Mouse (Mus musculus) CH12.LX (cell line): ENCODE results near the gene Lgals9. TPM values are rescaled to one million over a fixed set of nuclear protein-coding genes. Genes with fewer than 3 reads are reported as not detected.

Source experiments
- DNase-seq: peaks from one replicate; pipeline ENCODE4 v3.0.0-alpha.2; 2013; ENCODE audit errors: extremely low read depth
- H3K27ac ChIP-seq: 2 replicates; pipeline ENCODE4 v1.5.1; 2012; ENCODE audit warnings: low read depth, mild to moderate bottlenecking, control low read depth, moderate library complexity; ENCODE audit not compliant: insufficient read depth
- H3K27me3 ChIP-seq: replicated peaks from 2 replicates; pipeline ENCODE3; 2012; ENCODE audit warnings: inconsistent platforms
- H3K36me3 ChIP-seq, 2 experiments: replicated peaks in 1 of 2; 2 replicates each; pipeline versions ENCODE3 to v1.6.1; 2012; ENCODE audit warnings: inconsistent platforms in 1 of 2, low read length in 1 of 2, mild to moderate bottlenecking in 1 of 2, mixed read lengths in 1 of 2, moderate library complexity in 1 of 2; ENCODE audit not compliant: control insufficient read depth in 1 of 2, insufficient read depth in 1 of 2
- H3K4me1 ChIP-seq, 2 experiments: 2 replicates each; pipeline ENCODE4 v1.6.1; 2012; ENCODE audit warnings: inconsistent platforms in 1 of 2, moderate library complexity in 1 of 2; ENCODE audit not compliant: insufficient read depth in 2 of 2, control insufficient read depth in 1 of 2
- H3K4me2 ChIP-seq: 2 replicates; pipeline ENCODE4 v1.6.1; 2012; ENCODE audit warnings: low read depth, mild to moderate bottlenecking, control low read depth; ENCODE audit not compliant: poor library complexity, insufficient read depth, severe bottlenecking
- H3K4me3 ChIP-seq, 3 experiments: fragments of 150-350 bp in 1 of 3; sonication (generic) in 1 of 3; replicated peaks in 1 of 3; 2 replicates each; pipeline versions ENCODE3 to v1.5.1; 2011 to 2012; ENCODE audit warnings: low read depth in 2 of 3, low read length in 2 of 3, mild to moderate bottlenecking in 2 of 3, moderate library complexity in 2 of 3, control low read depth in 1 of 3, improper control_type of control experiment in 1 of 3, inconsistent platforms in 1 of 3, mixed read lengths in 1 of 3; ENCODE audit not compliant: poor library complexity in 1 of 3
- H3K79me2 ChIP-seq: replicated peaks from 2 replicates; pipeline ENCODE4 v1.6.1; 2012; ENCODE audit warnings: mild to moderate bottlenecking, moderate library complexity; ENCODE audit not compliant: control insufficient read depth, poor library complexity, insufficient read depth, severe bottlenecking; ENCODE audit errors: extremely low read depth
- H3K9ac ChIP-seq: 2 replicates; pipeline ENCODE4 v1.6.1; 2012; ENCODE audit warnings: low read depth, mild to moderate bottlenecking, control low read depth, moderate library complexity; ENCODE audit not compliant: insufficient read depth
- H3K9me3 ChIP-seq: replicated peaks from 2 replicates; pipeline ENCODE3; 2012; ENCODE audit warnings: low read length, inconsistent platforms, mixed read lengths
- BHLHE40 ChIP-seq: IDR thresholded peaks from 2 replicates; pipeline ENCODE4 v1.6.1; 2011; ENCODE audit warnings: mild to moderate bottlenecking, low read depth, low read length, improper control_type of control experiment
- CHD1 ChIP-seq: IDR thresholded peaks from 2 replicates; pipeline ENCODE4 v1.6.1; 2012; ENCODE audit warnings: low read depth, low read length, improper control_type of control experiment, inconsistent platforms
- CTCF ChIP-seq, 2 experiments: IDR thresholded peaks in 1 of 2; conservative IDR thresholded peaks in 1 of 2; 2 replicates each; pipeline ENCODE4 v1.5.1; 2011 to 2012; ENCODE audit warnings: low read depth in 2 of 2, low read length in 2 of 2, improper control_type of control experiment in 1 of 2, inconsistent platforms in 1 of 2, mild to moderate bottlenecking in 1 of 2, moderate library complexity in 1 of 2
- ELF1 ChIP-seq: IDR thresholded peaks from 2 replicates; pipeline ENCODE4 v1.6.1; 2014; ENCODE audit warnings: low read depth, mild to moderate bottlenecking, inconsistent platforms, low read length, improper control_type of control experiment
- ETS1 ChIP-seq: conservative IDR thresholded peaks from 2 replicates; pipeline ENCODE4 v1.6.1; 2012; ENCODE audit warnings: low read depth, mild to moderate bottlenecking, inconsistent platforms, low read length, improper control_type of control experiment, moderate library complexity
- GABPA ChIP-seq: IDR thresholded peaks from 2 replicates; pipeline ENCODE4 v1.6.1; 2012; ENCODE audit warnings: low read depth, low read length, improper control_type of control experiment, inconsistent platforms; ENCODE audit not compliant: insufficient replicate concordance
- HCFC1 ChIP-seq: IDR thresholded peaks from 2 replicates; pipeline ENCODE4 v1.6.1; 2012; ENCODE audit warnings: low read depth, mild to moderate bottlenecking, inconsistent platforms, low read length, improper control_type of control experiment
- JUN ChIP-seq: IDR thresholded peaks from 2 replicates; pipeline ENCODE4 v1.6.1; 2011; ENCODE audit warnings: low read depth, mild to moderate bottlenecking, low read length, improper control_type of control experiment, moderate library complexity; ENCODE audit not compliant: insufficient read depth
- JUND ChIP-seq: conservative IDR thresholded peaks from 2 replicates; pipeline ENCODE4 v1.6.1; 2011; ENCODE audit warnings: low read depth, low read length, improper control_type of control experiment
- KAT2A ChIP-seq: IDR thresholded peaks from 2 replicates; pipeline ENCODE4 v1.6.1; 2012; ENCODE audit warnings: low read length, improper control_type of control experiment, inconsistent platforms; ENCODE audit not compliant: insufficient replicate concordance
- MAFK ChIP-seq: IDR thresholded peaks from 2 replicates; pipeline ENCODE4 v1.6.1; 2011; ENCODE audit warnings: low read length, improper control_type of control experiment; ENCODE audit not compliant: insufficient replicate concordance
- MAX ChIP-seq: IDR thresholded peaks from 2 replicates; pipeline ENCODE4 v1.6.1; 2011; ENCODE audit warnings: low read length, improper control_type of control experiment
- MAZ ChIP-seq: IDR thresholded peaks from 2 replicates; pipeline ENCODE4 v1.6.1; 2012; ENCODE audit warnings: low read depth, mild to moderate bottlenecking, inconsistent platforms, low read length, improper control_type of control experiment, moderate library complexity
- MEF2A ChIP-seq: IDR thresholded peaks from 2 replicates; pipeline ENCODE4 v1.6.1; 2014; ENCODE audit warnings: low read depth, mild to moderate bottlenecking, inconsistent platforms, low read length, improper control_type of control experiment, borderline replicate concordance
- MXI1 ChIP-seq: IDR thresholded peaks from 2 replicates; pipeline ENCODE4 v1.6.1; 2011; ENCODE audit warnings: mild to moderate bottlenecking, low read depth, low read length, improper control_type of control experiment
- MYC ChIP-seq: IDR thresholded peaks from 2 replicates; pipeline ENCODE4 v1.6.1; 2011; ENCODE audit warnings: low read depth, mild to moderate bottlenecking, improper control_type of control experiment, low read length
- NELFE ChIP-seq: IDR thresholded peaks from 2 replicates; pipeline ENCODE4 v1.6.1; 2011; ENCODE audit warnings: low read depth, low read length, improper control_type of control experiment
- NRF1 ChIP-seq: IDR thresholded peaks from 2 replicates; pipeline ENCODE4 v1.6.1; 2014; ENCODE audit warnings: low read depth, mild to moderate bottlenecking, inconsistent platforms, low read length, improper control_type of control experiment, moderate library complexity
- PAX5 ChIP-seq: IDR thresholded peaks from 2 replicates; pipeline ENCODE4 v1.6.1; 2012; ENCODE audit warnings: low read length, inconsistent platforms, mixed read lengths
- POLR2A ChIP-seq: IDR thresholded peaks from 2 replicates; pipeline ENCODE4 v1.6.1; 2011; ENCODE audit warnings: low read depth, mild to moderate bottlenecking, improper control_type of control experiment, low read length
- RAD21 ChIP-seq: IDR thresholded peaks from 2 replicates; pipeline ENCODE4 v1.6.1; 2011; ENCODE audit warnings: low read depth, mild to moderate bottlenecking, low read length, improper control_type of control experiment, moderate library complexity
- SIN3A ChIP-seq: IDR thresholded peaks from 2 replicates; pipeline ENCODE4 v1.6.1; 2012; ENCODE audit warnings: low read length, improper control_type of control experiment, inconsistent platforms
- SMC3 ChIP-seq: IDR thresholded peaks from 2 replicates; pipeline ENCODE4 v1.6.1; 2011; ENCODE audit warnings: low read depth, low read length, improper control_type of control experiment
- TBP ChIP-seq: conservative IDR thresholded peaks from 2 replicates; pipeline ENCODE4 v1.6.1; 2011; ENCODE audit warnings: low read depth, low read length, improper control_type of control experiment
- TCF12 ChIP-seq: IDR thresholded peaks from 2 replicates; pipeline ENCODE4 v1.6.1; 2014; ENCODE audit warnings: low read depth, mild to moderate bottlenecking, inconsistent platforms, low read length, improper control_type of control experiment
- USF1 ChIP-seq: IDR thresholded peaks from 2 replicates; pipeline ENCODE4 v1.6.1; 2014; ENCODE audit warnings: low read depth, mild to moderate bottlenecking, inconsistent platforms, low read length, improper control_type of control experiment
- ZC3H11A ChIP-seq: IDR thresholded peaks from 2 replicates; pipeline ENCODE4 v1.6.1; 2012; ENCODE audit warnings: low read depth, mild to moderate bottlenecking, inconsistent platforms, low read length, improper control_type of control experiment
- ZKSCAN1 ChIP-seq: IDR thresholded peaks from 2 replicates; pipeline ENCODE4 v1.6.1; 2012; ENCODE audit warnings: low read depth, inconsistent platforms, low read length, improper control_type of control experiment, borderline replicate concordance
- ZNF384 ChIP-seq: IDR thresholded peaks from 2 replicates; pipeline ENCODE4 v1.6.1; 2012; ENCODE audit warnings: low read depth, low read length, improper control_type of control experiment, inconsistent platforms
- dilution Hi-C: fragments of 300-500 bp; cut with MboI; formaldehyde crosslinking; loops from 2 replicates; pipeline ENCODE4 v1.14.3; 2020; ENCODE audit warnings: low sequenced_read_pairs; ENCODE audit not compliant: extremely low pct_unique_long_range_greater_than_20kb, extremely low pct_ligation_motif_present
- in situ Hi-C: fragments of 300-500 bp; cut with MboI; formaldehyde crosslinking; loops from 3 replicates; pipeline ENCODE4 v1.14.3; 2019; ENCODE audit warnings: low sequenced_read_pairs, low pct_ligation_motif_present, low pct_unique_long_range_greater_than_20kb, mixed read lengths
- polyA plus RNA-seq: library from polyadenylated mRNA; unstranded; fragments of >175 nt; gene quantifications from 2 replicates; pipeline ENCODE4 v1.2.1, GENCODE M21; 2012; ENCODE audit warnings: low read depth; ENCODE audit not compliant: insufficient read length
- total RNA-seq, 2 experiments: library from RNA; depleted of rRNA; stranded (reverse); fragments of 300-350 nt in 1 of 2; fragments of >200 nt in 1 of 2; gene quantifications; 2 replicates each; pipeline ENCODE4 v1.2.3; 2012 to 2014

The Lgals9 gene
- total and polyA plus RNA-seq, 3 experiments, result 4.9 to 16.4 (median 5.0) TPM

- no peaks in the 10 kb centered on the region for H3K9me3 ChIP-seq
- H3K79me2 ChIP-seq, result 0 out of 2 replicates have a peak, but pooled peaks cover 3% of the 10 kb centered on the region
- peaks cover 0 to 51% of the 10 kb centered on the region in 2 experiments for H3K36me3 ChIP-seq
- dilution Hi-C loops (no loop called here), in situ Hi-C loops (no loop called here)
- no peaks in the 10 kb centered on the region for H3K27me3 ChIP-seq
- no peak overlapping the region for H3K4me2 ChIP-seq
- no peak overlapping the region for H3K27ac ChIP-seq
- H3K9ac ChIP-seq, result no peak overlapping the region
- peaks cover 5 to 25% of the 10 kb centered on the region in 2 experiments; a peak in 3 of 4 replicates for H3K4me1 ChIP-seq
- TF ChIP-seq ETS1 (no peak), POLR2A (no peak), CHD1 (no peak), MAFK (no peak), ZC3H11A (no peak), USF1 (no peak), MXI1 (no peak), ZKSCAN1 (no peak), CTCF (conservative IDR thresholded peaks at IDR 0.05 in 1 of 2, IDR thresholded peaks at IDR 0.05 in 1 of 2; ENCODE audit: low read depth in 2 of 2, low read length in 2 of 2) (no peak), BHLHE40 (no peak), NELFE (no peak), ZNF384 (no peak)
- DNase-seq, result no peak
- H3K4me3 ChIP-seq, result no peak overlapping the region
Observed at GRCm38 (mm10) chr11:78976731-78977510, 7.8 kb downstream of the Lgals9 start.

- DNase-seq, result peak; percentile 94
- Histone ChIP-seq H3K4me3 (peak overlapping the region; percentile 55 to 98 (median 62)), H3K9me3 (no peaks in the 10 kb centered on the region), H3K9ac (no peak overlapping the region; the same call in 1 of the 2 replicates), H3K4me2 (peak overlapping the region; percentile 7; the same call in 1 of the 2 replicates), H3K27ac (no peak overlapping the region), H3K27me3 (no peaks in the 10 kb centered on the region), H3K4me1 (peaks cover 5 to 25% of the 10 kb centered on the region in 2 experiments; a peak in 3 of 4 replicates), H3K79me2 (0 out of 2 replicates have a peak, but pooled peaks cover 3% of the 10 kb centered on the region), H3K36me3 (peaks cover 0 to 38% of the 10 kb centered on the region in 2 experiments)
- in situ Hi-C loops, result no loop called here
- dilution Hi-C loops, result no loop called here
- TF ChIP-seq TBP, result 0 out of 2 replicates have a peak, but pooled peaks have one; percentile 55
- peak; percentile 90 for TF ChIP-seq SIN3A
- peak; percentile 67; the same call in 1 of the 2 replicates for TF ChIP-seq MXI1
- peak; percentile 61 for TF ChIP-seq HCFC1
- TF ChIP-seq ELF1, result no peak; the same call in 1 of the 2 replicates
- TF ChIP-seq GABPA, result no peak
- TF ChIP-seq MYC, result no peak
- TF ChIP-seq ETS1, result no peak; the same call in 1 of the 2 replicates
- TF ChIP-seq SMC3, result no peak
- TF ChIP-seq PAX5, result no peak
- no peak for TF ChIP-seq MAZ
- TF ChIP-seq JUN, result no peak
- TF ChIP-seq JUND, result no peak
- no peak for TF ChIP-seq MEF2A
- peak; percentile 48 for TF ChIP-seq POLR2A
- no peak for TF ChIP-seq ZNF384
- no peak for TF ChIP-seq NRF1
- TF ChIP-seq KAT2A, result no peak
- TF ChIP-seq RAD21, result no peak
- no peak for TF ChIP-seq MAX
- no peak for TF ChIP-seq MAFK
- no peak for TF ChIP-seq TCF12
Observed at GRCm38 (mm10) chr11:78973381-78974150, 11.2 kb downstream of the Lgals9 start.
